Mouse (Mus musculus): ENCODE data around the gene Rrp9. TPM values are rescaled to one million over a fixed set of nuclear protein-coding genes. Genes with fewer than 3 reads are reported as not detected.

The Rrp9 gene
- 82.8 TPM for polyA plus RNA-seq (2017; shearing (Covaris generic))

GRCm38 (mm10) chr9:106475663-106476001 lies at the start of gene Rrp9:
Gene Rrp9, plus strand, starts transcription at chr9:106475963.

GRCm38 (mm10) chr9:106429221-106430014 lies 46.3 kb upstream of the Rrp9 start, which contains the start of gene Rpl29:
Gene Rpl29, plus strand, starts transcription at chr9:106429454.

GRCm38 (mm10) chr9:106447348-106447747 lies 28.4 kb upstream of the Rrp9 start, which contains the start of the genes Abhd14b and Abhd14a:
Gene Abhd14b, plus strand, starts transcription at chr9:106447459.
Gene Abhd14a, minus strand, starts transcription at chr9:106447678.

GRCm38 (mm10) chr9:106453271-106454070 lies 22.3 kb upstream of the Rrp9 start, which contains the start of gene Pcbp4:
Gene Pcbp4, plus strand, starts transcription at chr9:106453291.

GRCm38 (mm10) chr9:106465571-106466200 lies 10.1 kb upstream of the Rrp9 start, which contains the start of gene Gpr62:
Gene Gpr62, minus strand, starts transcription at chr9:106465938.

GRCm38 (mm10) chr9:106476924-106477484 lies 1.2 kb downstream of the Rrp9 start, which contains the start of gene Parp3:
Gene Parp3, minus strand, starts transcription at chr9:106476949.

GRCm38 (mm10) chr9:106499667-106500066 lies 23.9 kb downstream of the Rrp9 start, which contains the start of gene Iqcf1:
Gene Iqcf1, plus strand, starts transcription at chr9:106499967.

GRCm38 (mm10) chr9:106514273-106514672 lies 38.5 kb downstream of the Rrp9 start, which contains the start of gene Iqcf5:
Gene Iqcf5, plus strand, starts transcription at chr9:106514573.

Other genes with a start within 250 kb of the Rrp9 start
- gene Alas1, start 227.3 kb upstream of the Rrp9 start, polyA plus RNA-seq (2017; shearing (Covaris generic)) = 48.2 TPM
- 4.1 TPM for gene Poc1a, start 194.9 kb upstream of the Rrp9 start, polyA plus RNA-seq (2017; shearing (Covaris generic))
- 64.0 TPM for gene Dusp7, start 107.3 kb upstream of the Rrp9 start, polyA plus RNA-seq (2017; shearing (Covaris generic))
- gene Rpl29, start 46.5 kb upstream of the Rrp9 start, polyA plus RNA-seq (2017; shearing (Covaris generic)) = 577 TPM
- 19.6 TPM for gene Acy1, start 37.6 kb upstream of the Rrp9 start, polyA plus RNA-seq (2017; shearing (Covaris generic))
- gene Abhd14b, start 28.5 kb upstream of the Rrp9 start, polyA plus RNA-seq (2017; shearing (Covaris generic)) = 8.6 TPM
- gene Abhd14a, start 28.3 kb upstream of the Rrp9 start, polyA plus RNA-seq (2017; shearing (Covaris generic)) = 13.0 TPM
- gene Pcbp4, start 22.7 kb upstream of the Rrp9 start, polyA plus RNA-seq (2017; shearing (Covaris generic)) = 12.2 TPM
- gene Gpr62, start 10.0 kb upstream of the Rrp9 start, polyA plus RNA-seq (2017; shearing (Covaris generic)) = not detected
- 75.9 TPM for gene Parp3, start 986 bp downstream of the Rrp9 start, polyA plus RNA-seq (2017; shearing (Covaris generic))
- not detected for gene Iqcf1, start 24.0 kb downstream of the Rrp9 start, polyA plus RNA-seq (2017; shearing (Covaris generic))
- not detected for gene Iqcf5, start 38.6 kb downstream of the Rrp9 start, polyA plus RNA-seq (2017; shearing (Covaris generic))
- not detected for gene Iqcf3, start 85.7 kb downstream of the Rrp9 start, polyA plus RNA-seq (2017; shearing (Covaris generic))
- gene Iqcf4, start 95.0 kb downstream of the Rrp9 start, polyA plus RNA-seq (2017; shearing (Covaris generic)) = not detected
- not detected for gene Iqcf6, start 150.6 kb downstream of the Rrp9 start, polyA plus RNA-seq (2017; shearing (Covaris generic))
- gene Grm2, start 180.1 kb downstream of the Rrp9 start, polyA plus RNA-seq (2017; shearing (Covaris generic)) = not detected
- 74.4 TPM for gene Tex264, start 210.0 kb downstream of the Rrp9 start, polyA plus RNA-seq (2017; shearing (Covaris generic))